Mouse (Mus musculus) liver, embryonic 14.5 days (tissue): Measurements from ENCODE around the gene Pgghg.

Experiments
- CTCF ChIP-seq: IDR thresholded peaks from 2 replicates; pipeline ENCODE4 v1.5.1; 2016; ENCODE audit warnings: antibody characterized with exemption, low read depth, control low read depth
- EP300 ChIP-seq: IDR thresholded peaks from 2 replicates; pipeline ENCODE4 v1.6.1; 2016; ENCODE audit warnings: antibody characterized with exemption, low read depth

DNA sequence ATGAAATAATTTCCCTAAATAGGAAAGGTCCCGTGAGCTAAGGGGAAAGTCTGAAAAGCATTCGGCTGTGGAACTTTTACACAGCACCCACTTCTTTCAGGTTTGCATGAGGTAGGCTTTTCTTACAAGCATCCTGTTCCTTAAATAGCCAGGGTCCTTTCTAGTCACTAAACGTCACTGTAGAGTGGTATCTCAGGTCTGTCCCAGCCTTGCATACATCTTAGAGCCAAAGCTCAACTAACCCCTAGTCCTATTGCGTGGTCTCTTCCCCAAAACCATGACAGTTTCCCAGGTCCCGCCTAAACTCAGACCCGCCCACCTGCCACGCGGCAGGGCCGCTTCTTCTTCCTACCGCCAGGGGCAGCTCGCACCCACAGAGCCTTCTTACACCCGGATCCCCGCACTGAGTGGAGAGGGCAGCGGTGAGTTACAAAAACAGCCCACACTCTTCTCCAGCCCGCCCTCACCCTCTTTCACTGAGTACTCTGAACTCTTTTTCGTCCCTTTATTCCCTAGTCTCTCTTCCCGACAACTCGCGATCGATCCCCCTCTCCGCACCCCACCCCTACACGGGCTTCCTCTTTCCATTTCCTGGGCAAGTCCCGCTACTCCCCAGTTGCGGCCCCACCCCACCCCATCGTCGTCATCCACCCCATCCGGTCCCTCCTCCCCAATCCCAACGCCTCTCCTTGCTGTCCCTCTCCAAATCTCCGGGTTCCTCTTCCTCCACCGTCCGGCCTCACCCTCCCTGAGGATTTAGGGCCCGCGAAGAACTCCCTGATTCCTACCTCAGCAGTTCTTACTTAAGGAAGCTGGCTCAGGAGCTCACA lies at the start of gene Pgghg:
- TF ChIP-seq CTCF, result peak; percentile 96
- TF ChIP-seq EP300, result no peak
